Mouse (Mus musculus): ENCODE results near the gene Gm21836. TPM values are rescaled to one million over a fixed set of nuclear protein-coding genes. Genes with fewer than 3 reads are reported as not detected.
"Not testable (repeated sequence)": the region's sequence is repeated elsewhere in the genome, so short reads cannot be mapped to it uniquely, and the experiment has no call there.

Gm21836 gene
- total RNA-seq (2021) = not detected
- long read RNA-seq, experiment 1 = 0 reads
- long read RNA-seq, experiment 2 = 0 reads

DNA sequence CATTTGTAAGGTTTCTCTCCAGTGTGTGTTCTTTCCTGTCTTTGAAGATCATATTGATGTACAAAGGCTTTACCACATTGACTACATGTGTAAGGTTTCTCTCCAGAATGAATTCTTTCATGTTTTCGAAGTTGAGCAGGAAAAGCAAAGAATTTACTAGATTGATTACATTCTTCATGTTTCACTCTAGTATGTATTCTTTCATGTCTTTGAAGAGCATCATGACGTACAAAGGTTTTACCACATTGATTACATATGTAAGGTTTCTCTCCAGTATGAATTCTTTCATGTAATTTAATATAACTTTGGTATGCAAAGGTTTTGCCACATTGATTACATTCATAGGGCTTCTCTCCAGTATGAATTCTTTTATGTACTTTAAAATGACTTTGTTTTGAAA lies at the start of gene Gm21836:
TSS of gene Gm21836 (minus strand) at position 101 of the 400 bp plus-strand sequence.
- DNase-seq = not testable (repeated sequence)

DNA sequence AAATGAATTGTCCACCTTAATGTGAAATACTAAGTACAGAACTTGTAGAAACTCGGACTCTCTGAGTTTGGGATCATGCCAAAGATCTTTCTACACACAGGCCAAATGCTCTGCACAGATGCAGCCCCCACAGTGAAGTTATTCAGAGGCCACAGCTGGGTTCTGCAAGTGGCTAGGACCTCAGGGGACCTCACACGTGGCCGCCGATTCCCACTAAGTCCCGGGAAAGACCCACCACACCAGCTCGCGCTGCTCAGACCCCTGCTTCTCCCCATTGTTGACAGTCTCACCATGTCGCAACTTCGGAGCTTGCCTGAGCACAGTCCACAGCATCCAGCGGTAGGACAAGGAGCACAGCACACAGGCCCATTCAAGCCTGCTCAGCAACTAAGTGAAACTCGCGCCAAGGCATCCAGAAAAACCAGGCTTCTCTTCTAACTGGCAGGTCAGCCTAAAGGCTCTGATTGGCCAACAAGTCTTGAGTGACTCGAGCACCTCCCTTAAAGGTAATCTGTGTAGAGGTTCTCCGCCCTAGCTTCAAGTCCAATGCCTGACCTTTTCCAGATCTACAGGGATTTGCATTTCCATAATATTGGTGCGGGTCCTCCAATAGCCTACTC lies 13.1 kb downstream of the Gm21836 start:
- peak in 1 of 2 experiments; percentile 9 for DNase-seq

DNA sequence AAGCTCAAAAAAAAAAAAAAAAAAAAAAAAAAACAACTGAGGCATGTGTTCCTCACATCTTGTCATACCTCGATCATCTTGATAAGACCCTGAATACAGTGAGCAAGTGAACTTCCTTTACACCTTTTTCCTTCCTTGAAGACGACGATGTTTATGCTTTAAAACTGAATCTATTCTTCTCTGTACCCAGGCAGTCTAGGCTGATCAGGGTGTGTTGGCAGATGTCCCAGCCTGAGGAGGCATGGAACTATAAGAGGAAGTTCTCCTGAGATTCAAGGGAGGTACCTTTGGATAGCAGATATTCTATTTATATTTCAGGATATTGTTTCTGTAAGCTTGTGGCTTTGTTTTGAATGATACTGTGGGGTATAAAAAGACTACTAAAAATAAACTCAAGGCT lies 15.5 kb downstream of the Gm21836 start:
- DNase-seq = peak; percentile 69 to 74

DNA sequence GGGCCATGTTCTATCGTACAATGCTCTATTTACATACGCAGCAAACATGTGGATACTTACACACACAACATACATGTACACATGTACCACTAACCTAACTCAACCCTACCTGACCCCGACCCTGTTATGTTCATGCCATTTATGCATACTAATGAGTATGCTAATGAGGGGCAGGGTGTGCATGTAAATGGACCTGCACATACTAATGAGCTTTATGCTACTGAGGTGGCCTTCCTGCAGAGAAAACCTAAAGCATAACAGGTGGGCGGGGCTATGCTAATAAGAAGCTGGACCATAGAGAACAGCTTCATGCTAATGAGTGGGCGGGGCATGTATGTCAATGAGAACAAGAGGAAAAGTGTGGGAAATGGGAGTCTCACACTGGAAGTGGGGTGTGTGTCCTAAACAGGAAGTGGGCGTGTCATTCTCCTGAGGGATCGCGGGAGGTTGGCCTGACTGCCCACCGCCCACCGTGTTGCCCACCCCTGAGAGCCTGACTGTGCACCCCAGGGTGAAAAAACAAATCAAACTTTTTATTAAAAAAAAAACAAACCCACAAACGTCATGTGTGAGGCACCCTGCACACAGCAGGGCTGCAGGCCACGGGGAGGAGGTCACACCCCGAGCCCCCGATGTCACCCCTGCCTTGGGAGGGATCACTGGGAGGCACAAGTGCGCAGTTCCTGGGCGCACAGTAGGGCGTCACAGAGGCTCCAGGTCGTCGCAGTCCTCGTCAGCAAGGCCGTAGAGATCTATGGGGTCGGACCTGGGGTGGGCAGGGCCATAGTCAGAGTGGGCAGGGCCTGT lies 17.3 kb downstream of the Gm21836 start, which contains the start of gene Ppp2r3d:
TSS of gene Ppp2r3d (minus strand) at position 803 of the 807 bp plus-strand sequence.
- DNase-seq = peak in 1 of 2 experiments; percentile 4

DNA sequence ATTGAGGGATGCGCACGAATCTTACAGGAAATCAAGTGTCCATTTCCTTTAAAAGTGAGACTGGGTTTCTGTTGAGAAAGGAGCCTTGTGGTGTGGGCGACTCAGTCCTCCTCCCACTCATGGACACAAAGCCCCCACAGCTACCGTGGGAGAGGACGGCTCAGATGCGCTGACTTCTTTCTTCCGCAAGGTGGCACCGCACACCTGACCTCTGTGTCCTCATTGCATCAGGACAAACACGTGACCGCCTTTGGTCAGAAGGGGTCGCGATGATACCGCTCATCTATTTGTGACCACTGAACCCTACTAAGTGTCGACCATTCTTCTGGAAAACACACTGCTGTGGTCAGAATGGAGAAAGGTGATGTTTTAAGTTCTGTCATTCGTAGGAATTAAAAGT lies 17.9 kb downstream of the Gm21836 start:
- DNase-seq = peak in 1 of 2 experiments; percentile 7

DNA sequence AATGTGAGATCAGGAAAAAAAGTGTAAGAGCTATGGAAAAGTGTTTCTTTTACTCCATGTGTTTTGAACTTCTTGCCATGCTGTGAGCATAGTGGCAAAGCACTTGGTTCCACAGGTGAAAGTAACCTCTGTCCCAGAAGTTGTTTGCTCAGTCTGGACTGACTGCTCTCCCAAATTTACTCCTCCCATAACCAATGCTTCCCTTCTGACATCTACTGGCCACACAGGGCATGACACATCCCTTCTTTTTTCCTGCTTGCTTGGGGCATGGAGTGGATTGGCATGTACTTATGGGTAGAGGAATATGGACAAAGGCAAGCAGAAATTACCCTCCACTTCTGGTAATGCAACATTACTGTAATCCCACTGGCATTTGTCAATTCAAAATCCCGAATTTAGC lies 37.0 kb downstream of the Gm21836 start:
- peak; percentile 54 to 87 for DNase-seq

Other genes with a start within 250 kb of the Gm21836 start
- gene 2010315B03Rik, start 181.1 kb downstream of the Gm21836 start, total RNA-seq (2021) = 1 to 10 TPM; 8.8 to 9.8 TPM
- gene Ppp2r3d, start 16.9 kb downstream of the Gm21836 start, total RNA-seq (2021) = 10 to 100 TPM; 93.9 to 96.1 TPM

Measured in heart, adult 18-20 months (tissue).